Mouse (Mus musculus) thymus, postnatal 25 days (tissue): ENCODE measurements around the gene Slc11a2.
"Not testable (repeated sequence)": the region's sequence is repeated elsewhere in the genome, so short reads cannot be mapped to it uniquely, and the experiment has no call there.

Experiments used
- DNase-seq: peaks from one replicate; pipeline ENCODE4 v3.0.0; 2022

Slc11a2 gene

DNA sequence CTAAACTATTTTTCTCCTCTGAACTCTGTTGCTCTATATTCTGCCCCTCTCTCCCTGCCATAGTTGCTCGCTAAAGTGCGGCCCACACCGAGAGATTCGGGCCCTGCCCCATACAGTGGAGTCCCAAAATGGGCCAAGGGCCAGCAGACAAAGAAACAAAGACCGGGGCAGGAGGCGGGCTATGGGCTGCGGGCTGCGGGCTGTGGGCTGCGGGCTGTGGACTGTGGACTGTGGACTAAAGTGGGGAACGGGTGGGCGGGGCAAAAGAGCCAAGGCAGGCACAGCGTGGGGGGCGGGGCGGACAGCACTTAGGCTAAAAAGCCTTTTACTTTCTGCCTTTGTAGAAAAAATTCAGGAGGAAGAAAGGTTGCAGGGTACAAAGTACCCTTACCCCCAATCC, 78.1 kb downstream of the Slc11a2 start:
- DNase-seq, result no peak

DNA sequence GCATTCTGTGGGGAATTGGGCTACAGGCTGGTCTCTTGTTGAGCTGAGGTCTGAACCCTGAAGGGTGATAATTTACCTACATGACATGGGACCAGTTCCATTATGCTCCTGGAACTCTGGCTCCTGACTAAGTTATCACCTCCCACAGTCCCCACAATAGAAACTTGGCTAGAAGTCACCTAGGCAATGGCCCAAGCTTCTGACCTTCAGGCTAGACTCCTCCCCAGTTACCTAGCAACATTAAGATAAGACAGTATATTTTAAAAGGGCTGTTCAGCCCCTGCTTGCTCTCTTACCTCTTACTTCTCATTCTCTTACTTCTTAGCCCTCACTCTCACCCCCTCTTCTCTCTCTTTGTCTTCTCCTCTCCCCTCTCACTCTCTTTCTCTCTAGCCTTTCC, 79.4 kb downstream of the Slc11a2 start:
- DNase-seq, result no peak

DNA sequence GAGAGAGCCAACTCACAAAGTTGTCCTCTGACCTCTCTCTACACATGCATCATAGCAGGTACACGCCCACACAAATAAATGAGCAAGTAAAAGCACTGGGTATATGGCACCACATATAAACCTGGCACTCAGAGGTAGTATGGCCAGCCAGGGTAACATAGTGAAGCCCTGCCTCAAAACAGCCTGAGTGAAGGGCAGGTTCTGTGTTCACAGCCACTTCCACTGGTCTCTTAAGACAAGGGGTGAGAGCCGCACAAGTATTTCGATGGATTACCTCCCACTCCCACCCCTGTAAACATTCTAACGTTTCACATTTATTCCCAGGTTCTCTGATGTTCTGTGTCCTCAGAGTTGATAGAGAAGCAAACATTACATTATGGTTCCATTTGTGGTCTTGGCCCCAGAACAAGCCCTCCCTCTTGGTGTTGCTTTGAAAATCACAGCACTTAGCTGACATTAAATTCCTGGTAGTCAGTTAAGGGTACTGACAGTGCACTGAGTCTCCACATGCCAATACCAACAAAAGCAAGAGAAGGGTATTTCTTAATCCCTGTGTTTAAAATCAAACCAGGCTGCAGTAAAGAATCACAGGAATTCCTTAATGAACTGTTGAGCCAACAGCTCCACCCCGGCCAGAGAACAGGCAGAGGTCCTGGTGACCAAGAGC, 83.4 kb downstream of the Slc11a2 start:
- not testable (repeated sequence) for DNase-seq
